Mouse (Mus musculus): ENCODE results near the gene Wdr95. TPM values are rescaled to one million over a fixed set of nuclear protein-coding genes. Genes with fewer than 3 reads are reported as not detected.

Wdr95 gene
- total RNA-seq (2021): 1 to 10 TPM in 1 of 2 experiments, under 1 TPM in 1; 0.62 to 2.4 TPM

DNA sequence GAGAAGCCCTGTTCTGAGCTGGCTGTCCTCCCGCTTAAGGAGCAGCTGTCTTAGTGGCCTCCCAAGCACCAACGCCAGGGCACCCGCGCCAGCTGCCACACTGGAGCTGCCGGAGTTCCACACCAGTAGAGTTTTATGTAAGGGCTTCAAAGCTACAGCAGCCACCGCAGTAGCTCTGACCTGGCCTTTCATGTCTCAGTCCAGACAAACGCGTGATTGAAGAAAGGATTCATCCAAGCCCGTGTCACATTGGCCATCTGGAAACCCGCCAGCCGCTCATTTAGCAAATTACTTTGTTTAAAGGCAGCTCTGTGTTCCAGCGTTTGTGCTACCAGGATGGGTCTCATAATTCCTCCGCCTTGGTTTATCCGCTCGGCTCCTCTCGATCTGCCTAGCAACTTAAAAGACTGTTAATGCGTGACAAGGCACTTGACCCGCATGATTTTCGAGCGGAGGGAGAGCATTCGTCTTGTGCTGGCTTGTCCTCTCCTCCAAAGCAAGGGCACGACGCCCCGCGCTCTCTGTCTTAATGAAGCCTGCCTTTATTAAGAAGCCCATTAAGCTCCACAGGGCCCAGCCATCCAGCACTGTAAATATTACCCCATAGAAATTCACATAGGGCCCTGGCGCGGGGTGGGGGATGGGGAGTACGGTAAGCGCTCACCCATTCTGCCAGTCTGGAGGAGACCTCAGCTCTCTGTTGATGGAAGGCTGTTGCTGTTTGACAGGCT lies at the start of gene Wdr95:
TSS of gene Wdr95 (plus strand) at position 681 of the 731 bp plus-strand sequence.
- DNase-seq: peak; percentile 65 to 67

DNA sequence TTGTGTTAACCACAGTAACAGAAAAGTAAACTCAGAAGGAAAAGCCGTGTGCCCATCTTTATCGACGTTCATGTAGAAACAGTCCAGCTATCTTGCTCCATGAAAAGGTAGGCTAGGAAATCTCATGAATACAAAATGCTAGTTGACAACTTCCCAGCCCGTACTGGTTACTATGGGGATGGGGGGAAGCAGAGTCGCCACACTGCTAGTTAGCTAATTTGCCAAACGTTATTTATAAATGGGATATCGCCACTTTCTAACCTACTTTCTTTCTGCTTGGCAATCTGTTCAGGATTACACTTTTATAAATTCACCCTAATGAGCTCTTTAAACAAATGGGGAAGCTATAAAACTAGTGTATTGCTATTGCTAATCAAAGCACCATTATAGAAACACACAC lies 46.6 kb upstream of the Wdr95 start:
- no peak for DNase-seq

DNA sequence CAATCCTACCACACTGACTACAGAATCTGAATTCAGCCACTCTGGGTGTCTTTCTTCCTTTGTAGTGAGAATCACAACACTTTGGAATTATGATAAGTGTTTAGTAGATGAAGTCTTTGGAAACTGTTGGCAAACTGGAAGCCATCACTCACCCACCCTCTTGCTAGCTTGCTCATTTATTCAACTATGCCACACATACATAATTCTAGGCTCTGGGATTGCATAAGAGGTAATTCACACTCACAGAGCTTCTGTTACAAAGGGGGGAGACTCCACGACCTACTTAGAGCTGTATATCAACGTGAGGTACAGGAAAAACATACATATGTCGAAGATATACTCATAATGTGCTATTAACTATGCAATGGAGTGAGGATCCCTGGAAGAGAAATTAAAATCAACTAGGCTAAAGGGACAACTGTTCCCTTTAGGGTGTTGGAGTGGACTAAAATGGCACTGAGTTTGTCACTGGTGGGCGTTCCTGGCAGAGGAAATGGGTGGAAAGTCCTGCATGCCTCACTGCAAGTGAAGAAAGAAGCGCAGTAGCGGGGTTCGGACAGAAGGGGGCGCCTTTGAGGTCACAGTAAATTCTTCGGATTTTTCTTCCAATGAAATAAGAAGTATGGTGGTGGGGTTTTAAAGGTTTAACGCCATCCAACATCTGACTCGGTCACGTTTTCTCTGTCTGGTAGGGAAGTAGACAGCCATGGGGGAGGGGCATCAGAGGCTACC lies 45.0 kb upstream of the Wdr95 start:
- no peak for DNase-seq

DNA sequence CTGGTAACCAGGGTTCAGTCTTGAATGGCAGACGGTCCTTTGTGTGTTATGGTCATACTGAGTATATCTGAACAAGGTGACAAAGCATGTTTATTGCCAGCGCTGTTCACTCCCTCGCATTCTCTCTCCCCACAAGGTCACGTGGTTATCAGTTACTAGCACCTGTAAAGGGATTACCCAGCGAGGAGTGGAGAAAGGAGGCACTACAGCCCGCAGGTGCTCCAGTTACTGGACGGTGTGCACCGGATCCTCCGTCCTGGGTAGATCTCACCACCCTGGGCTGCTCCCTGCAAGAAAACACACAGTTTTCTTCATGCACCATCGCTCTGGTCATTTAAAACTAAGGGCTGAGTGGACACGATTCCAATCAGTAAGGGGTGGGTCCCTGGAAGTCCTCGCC lies 44.2 kb upstream of the Wdr95 start:
- DNase-seq: no peak

DNA sequence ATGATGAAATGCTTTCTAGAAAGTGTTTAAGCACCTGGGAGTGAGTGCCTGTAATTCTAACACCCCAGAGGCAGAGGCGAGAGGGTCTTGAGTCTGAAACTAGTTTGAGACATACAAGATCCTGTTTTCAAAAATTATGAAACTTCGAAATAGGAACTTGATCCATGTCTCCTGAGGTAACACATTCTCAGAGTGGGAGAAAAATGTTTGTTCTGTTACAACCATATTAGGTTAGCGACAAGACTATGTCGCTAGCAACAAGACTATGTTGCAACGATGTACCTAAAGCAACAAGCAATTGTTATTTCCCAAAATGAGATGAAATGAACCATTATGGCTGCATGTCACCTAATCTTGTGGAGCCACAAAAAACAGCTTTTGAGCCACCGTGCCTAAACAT lies 43.0 kb upstream of the Wdr95 start:
- DNase-seq: no peak

DNA sequence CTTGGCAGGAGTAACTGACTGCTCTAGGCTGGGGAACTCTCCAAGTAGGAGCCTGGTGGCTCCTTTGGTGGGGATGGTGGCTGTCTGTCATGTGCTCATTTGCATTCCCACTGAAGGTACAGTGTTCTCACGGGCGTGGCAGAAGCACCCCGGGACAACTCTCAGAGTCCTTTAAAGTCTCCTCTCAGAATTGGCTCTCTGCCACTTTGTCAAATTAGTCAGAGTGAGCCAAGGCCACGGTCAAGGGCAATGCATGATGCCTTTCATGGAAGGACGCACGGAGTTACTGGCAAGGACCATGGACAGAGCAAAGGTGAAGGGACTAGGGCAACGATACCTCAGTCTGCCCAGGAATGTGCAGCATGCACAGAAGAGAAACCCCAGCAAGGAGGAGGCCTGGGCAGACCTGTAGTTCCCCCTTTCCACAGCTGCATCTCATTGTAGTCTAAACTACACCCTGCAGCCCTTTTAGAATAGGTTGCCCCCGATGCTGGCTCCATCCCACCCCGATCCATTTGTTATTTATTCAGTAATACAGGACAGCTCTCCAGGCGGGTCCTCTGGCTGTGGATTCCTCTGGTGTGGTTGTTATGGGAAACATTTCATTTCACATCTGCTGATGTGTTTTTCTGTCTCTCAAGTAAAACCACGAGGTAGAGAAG lies 40.0 kb upstream of the Wdr95 start:
- DNase-seq: no peak

DNA sequence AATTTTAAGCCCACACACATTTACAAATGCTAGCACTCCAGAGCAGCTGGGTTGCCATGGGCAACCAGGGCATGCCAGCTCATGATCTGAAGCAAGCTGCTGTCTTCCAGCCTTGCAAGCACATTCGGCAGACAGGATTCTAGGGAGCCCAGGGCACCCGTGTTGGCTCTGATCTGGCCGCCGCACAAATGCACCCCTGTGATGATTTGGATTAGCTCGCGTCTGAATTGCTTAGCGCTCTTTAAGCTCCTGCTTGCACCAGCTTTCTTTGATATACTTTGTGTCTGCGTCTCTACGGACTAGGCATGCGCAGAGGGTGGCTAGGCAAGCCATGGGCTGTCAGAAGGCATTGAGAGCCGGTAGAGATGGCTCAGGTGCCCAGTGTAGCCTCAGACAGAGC lies 39.3 kb upstream of the Wdr95 start:
- DNase-seq: peak; percentile 85 to 90

DNA sequence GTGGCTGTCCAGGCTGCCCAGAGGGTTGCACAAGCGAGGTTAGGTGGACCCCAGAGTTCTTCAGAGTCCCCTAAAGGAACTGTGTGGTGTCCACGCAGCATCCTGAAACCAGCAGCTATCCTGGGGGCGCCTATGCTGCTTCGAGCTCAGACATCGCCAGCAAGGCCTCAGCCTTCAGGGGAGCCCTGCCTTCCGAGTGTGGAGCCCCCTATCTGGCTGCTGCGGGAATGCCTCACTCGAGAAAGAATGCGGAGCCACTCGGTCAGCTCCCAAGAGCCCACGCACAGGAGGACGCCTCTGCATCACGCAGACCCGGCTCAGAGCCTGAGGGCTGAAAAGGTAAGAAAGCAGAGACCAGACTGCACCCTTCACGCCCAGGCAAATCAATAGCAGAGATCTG lies 38.2 kb upstream of the Wdr95 start:
- DNase-seq: no peak

DNA sequence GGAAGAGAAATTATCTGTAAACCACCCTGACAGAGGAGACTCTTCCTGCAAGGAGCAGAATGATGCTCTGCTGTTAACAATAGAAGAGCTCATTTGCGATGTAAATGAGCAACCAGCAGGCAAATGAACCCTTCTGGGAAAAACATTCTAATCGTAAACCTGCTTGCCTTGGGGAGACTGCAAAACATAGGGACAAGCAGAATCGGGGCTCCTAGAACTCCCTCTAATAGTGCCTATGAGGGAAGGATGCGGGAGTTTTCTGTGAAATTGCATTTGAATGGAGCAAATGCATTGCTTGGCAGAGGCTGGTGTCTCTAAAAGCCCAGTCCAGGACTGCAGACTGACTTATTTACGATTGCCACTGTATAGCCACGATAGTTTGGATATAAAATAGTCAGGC lies 32.8 kb upstream of the Wdr95 start:
- no peak for DNase-seq

DNA sequence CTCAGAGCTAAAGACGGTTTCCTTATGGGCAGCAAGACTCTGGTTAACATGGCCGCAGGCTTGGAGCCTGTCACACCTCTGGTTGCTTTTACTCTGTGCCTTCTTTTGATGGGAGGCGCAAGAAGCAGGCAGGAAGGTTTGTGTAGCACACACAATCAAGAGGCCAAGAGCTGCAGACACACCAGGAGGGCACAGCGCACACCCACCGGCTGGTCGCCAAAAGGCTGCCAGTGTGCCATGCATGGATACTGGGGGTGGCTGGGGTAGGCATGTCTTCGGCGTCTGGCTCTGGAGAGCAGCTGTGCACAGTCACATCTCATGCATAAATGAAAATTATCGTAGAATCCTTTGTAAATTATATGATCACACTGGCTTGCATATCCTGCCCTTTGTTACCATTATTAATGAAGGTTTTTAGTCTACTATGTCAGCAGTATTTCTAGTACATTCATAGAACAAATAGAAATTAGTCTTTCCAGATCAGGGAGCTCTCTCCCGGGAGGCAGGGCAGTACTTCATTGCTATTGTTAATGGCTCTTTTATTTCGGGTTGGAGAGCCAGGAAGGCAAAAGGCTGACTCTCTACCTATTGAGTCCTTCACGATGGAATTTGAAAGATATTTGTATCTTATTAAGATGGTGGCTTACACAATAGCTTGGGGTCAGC lies 31.9 kb upstream of the Wdr95 start:
- no peak for DNase-seq

DNA sequence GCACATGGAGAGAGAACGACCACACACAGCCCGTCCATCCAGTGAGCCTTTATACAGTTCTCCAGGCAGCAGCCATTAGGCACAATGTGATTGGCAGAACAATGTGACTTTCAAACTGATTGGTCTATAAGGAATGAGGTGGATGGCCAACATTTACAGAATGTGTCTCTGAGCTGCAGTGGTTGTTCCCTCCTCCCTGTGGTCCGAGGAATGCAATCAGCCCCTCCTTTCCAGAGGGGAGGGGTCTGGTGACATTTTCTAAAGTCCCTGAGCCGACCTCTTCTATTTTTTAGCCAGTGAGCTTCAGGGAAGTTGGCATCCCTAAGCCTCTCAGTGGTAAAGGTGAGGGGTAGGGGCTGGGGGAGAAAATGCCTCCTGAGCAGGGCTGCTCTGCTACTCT lies 28.5 kb upstream of the Wdr95 start:
- no peak for DNase-seq

DNA sequence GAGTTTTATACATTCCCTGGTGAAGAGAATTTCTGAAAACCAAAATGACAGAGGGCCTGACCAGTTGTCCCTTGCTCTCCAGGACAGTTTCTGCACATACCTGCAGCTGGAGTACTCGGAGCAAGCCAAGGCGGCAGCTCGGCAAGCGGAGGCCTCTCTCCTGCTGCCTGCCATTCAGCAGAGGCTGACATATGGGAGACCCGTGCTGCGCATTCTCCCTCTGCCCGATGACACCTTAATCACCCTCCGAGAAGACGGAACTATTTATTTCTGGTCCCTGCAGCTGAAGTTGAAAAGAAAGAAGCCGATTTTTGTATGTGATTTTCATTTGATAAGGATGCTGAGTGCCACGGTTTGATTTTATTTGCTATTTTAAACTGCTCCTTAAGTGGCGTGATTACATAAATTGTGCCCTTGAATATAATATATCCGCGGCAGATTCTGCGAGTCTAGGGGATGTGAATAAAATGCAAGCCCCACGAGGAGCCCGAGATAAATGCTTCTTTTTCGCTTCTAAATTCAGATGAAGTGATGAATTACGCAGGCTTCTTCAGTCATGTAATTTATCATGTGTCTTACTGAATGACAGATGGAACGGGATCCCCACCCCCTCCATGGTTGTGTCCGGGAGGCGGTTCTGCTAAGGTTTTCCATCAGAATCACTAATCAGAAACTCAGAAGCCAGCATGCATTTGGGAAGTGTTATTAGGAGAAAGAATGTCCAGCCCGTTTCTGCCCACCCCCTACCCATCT lies 24.9 kb upstream of the Wdr95 start:
- peak; percentile 57 to 69 for DNase-seq

DNA sequence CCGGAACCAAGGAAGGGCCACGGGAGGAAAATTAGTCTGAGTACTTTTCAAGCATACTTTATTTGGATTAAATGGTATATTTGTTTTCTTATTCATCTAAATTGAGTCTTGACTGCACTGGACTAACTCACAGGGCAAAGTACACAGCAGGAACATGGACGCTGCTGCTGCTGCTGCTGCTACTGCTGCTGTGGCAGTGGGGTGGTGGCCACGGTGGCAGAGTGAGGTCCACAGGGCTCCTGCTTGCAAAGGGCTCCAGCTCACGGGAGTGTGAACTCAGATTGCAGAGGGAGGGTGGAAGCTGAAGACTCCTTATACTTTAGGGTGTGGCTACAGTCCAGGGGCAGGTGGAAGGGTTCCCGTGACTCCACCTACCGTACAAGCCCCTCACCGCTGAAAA lies 23.5 kb upstream of the Wdr95 start:
- DNase-seq: no peak

DNA sequence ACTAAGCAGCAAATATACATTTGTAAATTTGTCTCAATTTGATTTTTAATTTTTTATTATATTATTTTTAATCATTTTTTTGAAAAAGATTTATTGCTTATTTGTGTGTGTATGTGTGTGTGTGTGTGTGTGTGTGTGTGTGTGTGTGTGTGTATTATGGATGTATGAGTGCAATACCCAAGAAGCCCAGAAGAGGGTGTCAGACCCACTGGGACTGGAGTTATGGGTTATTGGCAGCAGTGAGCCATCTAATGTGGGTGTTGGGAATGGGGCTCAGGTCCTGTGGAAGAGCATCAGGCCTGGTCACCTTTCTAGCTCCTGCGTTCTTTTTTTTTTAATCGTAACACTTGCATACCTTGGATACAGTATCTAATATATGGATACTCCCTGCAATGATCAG lies 22.4 kb upstream of the Wdr95 start:
- no peak for DNase-seq

DNA sequence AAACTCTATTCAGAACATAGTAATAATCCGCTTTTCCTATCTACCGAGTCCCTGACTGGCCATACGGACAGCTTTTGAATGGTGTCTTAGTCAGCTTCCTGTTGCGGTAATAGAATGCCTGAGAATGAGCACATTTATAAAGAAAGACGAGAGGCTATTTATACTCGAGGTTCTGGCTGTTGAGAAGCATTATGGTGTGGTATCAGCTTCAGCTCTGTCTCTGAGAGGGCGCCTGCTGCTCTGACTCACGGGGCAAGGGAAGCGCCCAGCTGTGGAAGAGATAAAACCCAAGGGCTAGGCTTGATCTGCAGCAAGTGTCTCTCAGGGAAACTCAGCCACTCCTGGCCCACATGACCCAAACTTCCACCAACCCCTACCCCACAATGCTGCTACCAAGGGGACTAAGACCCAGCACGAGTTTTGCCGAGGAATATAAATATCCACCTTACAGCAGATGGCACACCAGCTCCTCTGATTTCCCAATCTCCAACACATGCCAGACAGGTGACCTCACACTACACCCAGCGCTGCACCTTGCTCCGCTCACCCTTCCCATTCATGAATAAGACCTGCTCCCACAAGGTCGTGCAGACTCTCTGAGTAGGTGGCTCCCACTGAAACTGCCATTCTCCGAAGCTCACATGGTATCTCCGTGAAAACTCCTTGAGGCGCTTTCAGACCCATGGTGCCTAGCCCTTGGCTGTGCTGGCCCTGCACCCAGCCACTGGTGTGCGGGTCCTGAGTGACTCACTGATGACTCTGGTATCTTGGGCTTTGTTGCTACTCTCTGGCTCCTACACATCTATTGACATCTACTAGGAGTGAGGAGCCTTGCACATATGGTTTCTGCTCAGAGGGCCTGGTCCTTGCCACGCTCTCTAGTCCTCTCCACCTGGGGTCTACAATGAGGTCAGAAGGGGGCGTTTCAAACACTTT lies 20.1 kb upstream of the Wdr95 start:
- DNase-seq: no peak

DNA sequence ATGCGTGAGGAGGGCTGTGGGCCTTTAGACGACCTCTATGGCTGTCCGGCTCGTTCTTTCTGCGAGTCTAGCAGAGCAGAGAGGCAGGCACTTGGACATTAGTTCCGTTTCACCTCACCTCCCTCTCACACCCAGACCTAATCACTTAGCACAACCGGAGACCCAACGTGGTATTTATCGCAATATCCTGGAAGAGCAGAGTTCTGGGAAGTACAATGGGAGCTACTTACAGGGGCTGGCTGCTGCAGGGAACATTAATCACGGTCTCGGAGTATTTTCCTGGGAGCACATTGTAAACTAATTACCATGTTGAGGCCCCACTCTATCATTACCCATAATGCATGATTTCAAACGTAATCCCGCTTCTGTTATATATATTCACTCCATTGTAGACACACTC lies 18.2 kb upstream of the Wdr95 start:
- no peak for DNase-seq

DNA sequence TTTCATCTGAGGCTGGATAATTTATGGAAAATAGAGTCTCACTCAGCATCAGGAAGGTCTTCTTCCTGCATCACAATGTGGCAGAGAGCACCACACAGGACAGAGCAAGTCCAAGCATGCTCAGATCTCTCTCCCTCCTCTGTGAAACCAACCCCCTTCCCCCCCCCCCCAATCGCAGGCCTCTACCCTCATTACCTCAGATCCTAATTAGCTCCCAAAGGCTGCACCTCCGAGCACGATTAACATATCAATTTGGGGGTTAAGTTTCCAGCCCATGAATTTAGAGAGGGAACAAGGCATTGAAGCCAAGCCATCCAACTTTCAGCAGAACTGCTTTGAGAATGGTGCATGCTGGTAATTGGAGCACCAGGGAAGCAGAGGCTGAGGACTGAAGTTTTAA lies 15.8 kb upstream of the Wdr95 start:
- DNase-seq: no peak

DNA sequence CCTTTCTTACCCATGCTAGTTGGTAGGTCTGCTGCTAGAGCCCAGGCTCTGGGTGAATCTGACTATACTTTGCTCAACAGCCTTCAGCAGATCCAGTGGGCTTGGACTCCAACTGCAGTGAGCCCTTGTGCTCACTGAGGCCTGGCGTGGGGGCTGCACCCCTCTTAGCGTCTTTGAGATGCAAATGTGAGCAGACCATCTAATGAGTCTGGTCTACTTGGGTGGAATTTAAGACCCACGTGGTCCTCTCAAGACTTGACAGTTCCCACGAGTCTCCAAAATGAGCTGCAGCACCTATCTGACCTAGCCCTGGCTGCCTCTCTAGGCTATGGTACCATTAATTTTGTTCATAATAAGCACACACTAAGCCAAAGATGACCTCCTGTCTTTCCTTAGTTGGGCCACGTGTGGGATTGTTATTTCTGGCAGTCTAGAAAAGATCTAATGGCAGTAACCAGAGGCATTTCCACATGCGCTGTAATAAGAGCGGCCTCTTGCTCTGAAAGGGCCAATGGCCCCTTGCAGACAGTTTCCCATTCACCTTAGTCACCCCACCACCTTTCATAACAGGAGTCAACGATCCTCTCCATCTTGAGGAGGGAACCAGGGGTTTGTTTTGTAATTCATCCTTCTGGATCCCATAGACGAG lies 14.9 kb upstream of the Wdr95 start:
- no peak for DNase-seq

DNA sequence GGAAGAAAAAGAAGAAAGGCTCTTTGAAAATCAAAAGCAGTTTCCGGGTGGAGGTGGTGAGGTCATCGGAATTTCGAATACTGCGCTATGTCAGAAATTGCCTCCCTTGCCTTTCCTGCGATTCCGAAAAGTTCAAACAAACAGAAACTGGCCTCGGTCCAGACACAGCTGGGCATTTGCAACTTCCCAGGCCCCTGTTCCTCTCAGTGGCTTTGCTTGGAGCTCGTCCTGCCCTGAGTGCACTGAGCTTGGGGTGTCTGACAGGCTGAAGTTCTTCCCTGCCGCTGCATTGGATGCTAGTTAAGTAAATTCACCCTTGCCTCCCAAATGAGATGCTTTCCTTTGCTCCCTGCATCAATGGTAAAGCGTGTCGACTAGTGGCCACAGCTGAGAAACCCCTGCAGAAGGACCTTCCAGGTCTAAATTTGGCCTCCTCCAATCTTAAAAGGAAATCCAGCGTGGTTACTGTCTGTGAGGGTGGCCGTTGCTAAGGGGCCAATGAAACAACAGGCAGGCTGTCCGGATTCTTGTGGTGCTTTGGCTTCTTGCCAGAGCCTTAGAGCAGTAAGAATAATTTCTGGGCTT lies 14.3 kb upstream of the Wdr95 start:
- no peak for DNase-seq

DNA sequence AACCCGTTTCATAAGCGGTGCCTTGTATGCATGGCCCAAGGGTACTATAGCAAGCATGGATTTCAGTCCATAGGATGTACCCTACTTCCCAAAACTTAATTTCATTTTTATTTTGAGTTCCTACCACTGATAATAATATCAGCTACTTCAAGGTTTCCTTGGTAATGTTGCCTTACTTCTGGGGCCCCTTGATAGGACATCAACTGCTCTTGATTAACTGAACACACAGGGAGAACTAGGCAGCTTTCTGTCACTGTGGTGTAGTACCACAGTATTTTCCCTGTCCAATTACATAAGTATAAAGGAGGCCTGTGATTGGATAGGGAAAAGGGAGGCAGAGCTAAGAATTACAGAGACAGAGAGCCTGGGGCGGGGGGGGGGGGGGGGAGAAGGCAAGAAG lies 13.6 kb upstream of the Wdr95 start:
- DNase-seq: no peak

All from layer of hippocampus, postnatal 36 days (tissue).